Mouse (Mus musculus) liver, embryonic 13.5 days (tissue): ENCODE data around the gene Psat1. TPM values are rescaled to one million over a fixed set of nuclear protein-coding genes. Genes with fewer than 3 reads are reported as not detected.

Experiments
- ATAC-seq: fragments of 200-750 bp; cut with Nextera tagmentation; 2 replicates; pipeline ENCODE4 v1.8.0; 2017; ENCODE audit warnings: low read depth, mild to moderate bottlenecking, moderate number of reproducible peaks, moderate library complexity
- DNase-seq: peaks from one replicate; pipeline ENCODE4 v3.0.0; 2022
- H3K27ac ChIP-seq: fragments of 300-500 bp; sonication (generic); 2 replicates; pipeline ENCODE4 v1.5.1; 2015; ENCODE audit warnings: moderate library complexity, mild to moderate bottlenecking, inconsistent platforms
- H3K27me3 ChIP-seq: fragments of 300-500 bp; sonication (generic); 2 replicates; pipeline ENCODE4 v1.6.1; 2015; ENCODE audit warnings: mild to moderate bottlenecking, inconsistent platforms
- H3K36me3 ChIP-seq: fragments of 300-500 bp; sonication (generic); 2 replicates; pipeline ENCODE4 v1.6.1; 2015; ENCODE audit warnings: mild to moderate bottlenecking, inconsistent platforms
- H3K4me1 ChIP-seq: fragments of 300-500 bp; sonication (generic); replicated peaks from 2 replicates; pipeline ENCODE4 v1.6.1; 2015; ENCODE audit warnings: inconsistent platforms
- H3K4me2 ChIP-seq: fragments of 300-500 bp; sonication (generic); 2 replicates; pipeline ENCODE4 v1.6.1; 2015; ENCODE audit warnings: inconsistent platforms, mild to moderate bottlenecking, moderate library complexity
- H3K4me3 ChIP-seq: fragments of 300-500 bp; sonication (generic); replicated peaks from 2 replicates; pipeline ENCODE4 v1.5.1; 2015; ENCODE audit warnings: mild to moderate bottlenecking, inconsistent platforms
- H3K9ac ChIP-seq: fragments of 300-500 bp; sonication (generic); 2 replicates; pipeline ENCODE4 v1.6.1; 2015; ENCODE audit warnings: mild to moderate bottlenecking, inconsistent platforms
- H3K9me3 ChIP-seq: fragments of 300-500 bp; sonication (generic); replicated peaks from 2 replicates; pipeline ENCODE4 v1.6.1; 2016; ENCODE audit warnings: inconsistent platforms
- WGBS: fragments of 180-500 bp; shearing (Covaris S2); methylation state at CpG from one replicate; pipeline ENCODE4 v1.1.7; 2015; ENCODE audit not compliant: insufficient replicate concordance; 5-methylcytosine and 5-hydroxymethylcytosine counted together
- polyA plus RNA-seq: library from polyadenylated mRNA; unstranded; fragments of >200 nt; fragmentation: Nextera tagmentation; extraction: Ambion mirVana; gene quantifications from 2 replicates; pipeline ENCODE4 v1.2.1, GENCODE M21; 2015

Gene Psat1
- polyA plus RNA-seq, 1 experiment from 2014 or later: 165 TPM

GRCm38 (mm10) chr19:15895681-15896080, 51.5 kb downstream of the Psat1 start:
- Histone ChIP-seq H3K36me3 (no peaks in the 10 kb centered on the region), H3K4me3 (no peak overlapping the region), H3K4me2 (no peak overlapping the region), H3K27me3 (no peaks in the 10 kb centered on the region), H3K27ac (no peak overlapping the region), H3K9me3 (no peaks in the 10 kb centered on the region), H3K4me1 (no peaks in the 10 kb centered on the region), H3K9ac (no peak overlapping the region)
- 72% methylated on average over 3 of the region's 3 CpGs for WGBS
- ATAC-seq (no peak), DNase-seq (no peak)

DNA sequence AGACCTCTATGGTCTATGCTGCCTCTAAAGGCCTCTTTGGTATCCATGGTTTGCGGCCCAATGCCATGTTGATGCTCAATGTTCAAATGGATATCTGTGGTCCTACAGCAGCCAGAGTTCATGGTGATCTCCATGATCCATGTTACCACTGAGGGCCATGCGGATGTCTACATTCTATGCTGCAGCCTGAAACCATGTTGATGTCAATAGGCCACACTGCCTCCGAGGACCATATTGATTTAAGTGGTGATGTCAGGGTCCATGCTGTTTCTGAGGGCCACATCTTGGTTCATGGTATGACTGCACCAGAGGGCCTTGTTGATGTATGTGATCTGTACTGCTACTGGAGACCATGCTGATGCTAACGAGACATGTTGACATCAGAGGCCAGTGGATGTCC, 55.0 kb downstream of the Psat1 start:
- ATAC-seq (no peak), DNase-seq (no peak)
- H3K27ac ChIP-seq: no peak overlapping the region
- H3K9me3 ChIP-seq: no peaks in the 10 kb centered on the region
- no peaks in the 10 kb centered on the region for H3K27me3 ChIP-seq
- 74% methylated on average over 4 of the region's 4 CpGs for WGBS
- H3K4me3 ChIP-seq: no peak overlapping the region
- no peak overlapping the region for H3K4me2 ChIP-seq
- H3K9ac ChIP-seq: no peak overlapping the region
- no peaks in the 10 kb centered on the region for H3K4me1 ChIP-seq
- H3K36me3 ChIP-seq: no peaks in the 10 kb centered on the region

GRCm38 (mm10) chr19:15888466-15888865, 58.7 kb downstream of the Psat1 start:
- Histone ChIP-seq H3K4me2 (no peak overlapping the region), H3K4me1 (peaks cover 6% of the 10 kb centered on the region), H3K27me3 (no peaks in the 10 kb centered on the region), H3K36me3 (no peaks in the 10 kb centered on the region), H3K27ac (no peak overlapping the region), H3K9ac (no peak overlapping the region), H3K9me3 (no peaks in the 10 kb centered on the region), H3K4me3 (no peak overlapping the region)
- DNase-seq (no peak), ATAC-seq (no peak)
- 80% methylated on average over 4 of the region's 4 CpGs for WGBS

DNA sequence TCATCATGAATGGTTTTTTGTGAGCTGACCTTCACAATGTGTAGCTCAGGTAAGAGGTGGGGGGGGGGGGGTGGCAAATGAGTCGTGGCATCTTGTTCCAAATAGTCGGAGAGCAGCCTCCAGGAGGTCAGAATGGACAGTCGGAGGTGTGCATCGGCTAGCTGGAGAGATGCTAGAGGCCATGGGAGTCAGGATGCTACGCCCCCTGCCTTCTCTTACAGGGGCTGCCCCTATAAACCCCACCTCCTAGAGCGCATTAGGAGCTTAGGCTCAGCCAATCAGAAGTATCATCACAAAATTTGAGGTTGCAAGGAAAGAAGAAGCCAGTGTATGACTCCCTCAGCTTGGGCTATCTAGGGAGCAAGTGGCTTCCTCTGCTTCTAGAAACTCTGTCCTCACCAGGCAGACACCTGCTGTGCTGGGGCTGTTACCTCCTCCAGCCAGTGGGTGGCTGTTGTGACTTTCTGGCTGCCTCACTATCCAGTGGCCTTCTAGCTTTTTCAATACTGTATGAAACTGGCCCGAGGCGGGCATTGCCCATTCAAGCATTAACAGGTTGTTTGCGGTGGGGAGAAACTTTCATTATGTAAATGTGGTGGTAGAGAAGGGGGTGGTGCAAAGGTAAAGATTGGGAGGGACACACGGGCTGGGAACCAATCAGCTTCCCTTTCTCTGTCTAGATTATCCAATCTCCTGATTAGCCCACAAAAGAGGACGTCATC, 64.3 kb downstream of the Psat1 start:
- peak overlapping the region; percentile 54 for H3K4me2 ChIP-seq
- H3K9me3 ChIP-seq: no peaks in the 10 kb centered on the region
- 56% methylated on average over 11 of the region's 11 CpGs for WGBS
- no peaks in the 10 kb centered on the region for H3K27me3 ChIP-seq
- no peak overlapping the region for H3K9ac ChIP-seq
- H3K27ac ChIP-seq: no peak overlapping the region
- ATAC-seq (peak; percentile 68), DNase-seq (peak; percentile 3)
- H3K4me3 ChIP-seq: peak overlapping the region; percentile 35
- no peaks in the 10 kb centered on the region for H3K36me3 ChIP-seq
- peaks cover 11% of the 10 kb centered on the region for H3K4me1 ChIP-seq

GRCm38 (mm10) chr19:15880731-15881130, 66.4 kb downstream of the Psat1 start:
- Histone ChIP-seq H3K4me3 (no peak overlapping the region), H3K9ac (no peak overlapping the region), H3K27me3 (no peaks in the 10 kb centered on the region), H3K9me3 (no peaks in the 10 kb centered on the region), H3K4me1 (peaks cover 11% of the 10 kb centered on the region), H3K27ac (no peak overlapping the region), H3K4me2 (no peak overlapping the region), H3K36me3 (no peaks in the 10 kb centered on the region)
- no peak for DNase-seq
- ATAC-seq: no peak
- 69% methylated on average over 8 of the region's 8 CpGs for WGBS

DNA sequence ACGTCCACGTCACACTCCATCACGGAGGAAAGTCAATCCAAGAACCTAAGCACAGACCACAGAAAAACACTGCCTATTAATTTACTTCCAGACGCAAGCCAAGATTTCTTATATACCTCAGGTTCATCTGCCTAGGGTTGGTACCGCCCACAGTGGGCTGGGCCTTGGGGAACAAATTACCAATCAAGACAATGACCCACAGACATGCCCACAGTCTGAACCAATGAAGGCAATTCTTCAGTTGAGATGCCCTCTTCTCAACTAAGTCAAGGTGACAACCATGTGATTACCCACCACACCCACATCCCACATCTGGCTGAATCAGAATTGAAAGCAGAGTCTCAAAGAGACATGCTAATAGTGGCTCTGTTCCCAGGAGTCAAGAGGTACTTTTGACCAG, 67.9 kb downstream of the Psat1 start:
- Histone ChIP-seq H3K9me3 (no peaks in the 10 kb centered on the region), H3K27me3 (no peaks in the 10 kb centered on the region), H3K4me3 (no peak overlapping the region), H3K36me3 (no peaks in the 10 kb centered on the region), H3K4me2 (no peak overlapping the region), H3K9ac (no peak overlapping the region), H3K4me1 (peaks cover 10% of the 10 kb centered on the region), H3K27ac (no peak overlapping the region)
- ATAC-seq (no peak), DNase-seq (no peak)
- 80% methylated on average over 5 of the region's 5 CpGs for WGBS

DNA sequence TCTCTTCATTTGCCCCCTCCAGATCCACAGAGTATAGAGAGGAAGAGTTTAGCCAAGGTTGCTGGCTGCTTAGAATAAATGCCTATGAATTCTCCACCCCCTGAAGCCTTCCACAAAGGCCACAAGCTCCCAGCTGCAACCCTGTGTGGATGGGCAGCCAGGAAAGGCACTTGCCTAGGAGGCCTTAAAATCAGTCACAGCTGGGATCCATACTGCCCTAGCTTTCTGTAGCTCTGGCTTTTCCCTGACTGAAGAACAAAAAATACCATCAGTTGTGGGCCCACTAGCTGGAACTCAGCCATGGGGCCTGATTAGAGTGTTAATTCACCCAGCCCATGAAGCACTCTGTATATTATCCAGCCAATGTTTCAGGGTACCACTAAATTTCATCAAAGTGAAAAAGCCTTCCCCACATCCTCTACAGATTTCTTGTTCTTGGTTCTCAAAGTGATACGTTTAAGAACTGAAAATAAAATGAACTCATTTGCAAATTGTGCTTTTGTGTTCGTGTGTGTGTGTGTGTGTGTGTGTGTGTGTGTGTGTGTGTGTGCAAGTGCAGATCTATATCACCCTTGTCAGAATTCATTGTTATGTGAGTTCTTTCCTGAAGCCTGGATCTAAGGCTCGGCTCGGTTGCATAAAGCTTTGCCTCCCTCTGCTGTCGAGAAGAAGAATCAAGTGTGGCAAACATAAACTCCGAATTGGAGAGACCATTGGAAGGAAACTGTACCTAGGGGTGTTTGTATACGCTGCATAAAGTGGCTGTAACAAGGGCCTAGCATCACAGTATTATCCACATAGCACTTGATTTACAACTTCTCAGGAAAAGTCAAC, 78.1 kb downstream of the Psat1 start:
- Histone ChIP-seq H3K9me3 (no peaks in the 10 kb centered on the region), H3K4me1 (no peaks in the 10 kb centered on the region), H3K27ac (no peak overlapping the region), H3K27me3 (no peaks in the 10 kb centered on the region), H3K4me2 (no peak overlapping the region), H3K4me3 (no peak overlapping the region), H3K9ac (no peak overlapping the region), H3K36me3 (no peaks in the 10 kb centered on the region)
- DNase-seq (no peak), ATAC-seq (no peak)
- whole genome bisulfite sequencing: 23% methylated on average over 7 of the region's 7 CpGs

DNA sequence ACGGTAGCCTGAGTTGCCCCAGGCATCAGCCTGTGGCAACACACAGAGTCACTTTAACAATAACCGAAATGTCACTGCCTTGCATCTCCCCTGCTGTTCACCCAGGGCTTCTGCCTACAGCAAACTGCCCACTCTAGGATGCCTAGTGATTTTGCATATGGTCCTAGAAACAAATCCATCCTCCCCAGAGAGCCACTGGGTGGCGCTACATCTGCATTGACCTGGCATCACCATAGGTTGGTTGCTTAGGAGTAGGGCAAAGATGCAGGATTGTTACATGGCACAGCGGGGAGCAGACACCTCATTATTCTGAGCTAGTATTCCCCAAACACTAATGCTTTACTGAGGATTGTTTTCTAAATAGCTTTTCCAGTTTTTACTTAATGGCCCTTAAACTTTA, 80.3 kb downstream of the Psat1 start:
- H3K9me3 ChIP-seq: no peaks in the 10 kb centered on the region
- no peak for ATAC-seq
- no peaks in the 10 kb centered on the region for H3K4me1 ChIP-seq
- no peak overlapping the region for H3K27ac ChIP-seq
- no peaks in the 10 kb centered on the region for H3K27me3 ChIP-seq
- no peak for DNase-seq
- 62% methylated on average over 4 of the region's 4 CpGs for WGBS
- H3K9ac ChIP-seq: no peak overlapping the region
- no peak overlapping the region for H3K4me3 ChIP-seq
- no peaks in the 10 kb centered on the region for H3K36me3 ChIP-seq
- no peak overlapping the region for H3K4me2 ChIP-seq

DNA sequence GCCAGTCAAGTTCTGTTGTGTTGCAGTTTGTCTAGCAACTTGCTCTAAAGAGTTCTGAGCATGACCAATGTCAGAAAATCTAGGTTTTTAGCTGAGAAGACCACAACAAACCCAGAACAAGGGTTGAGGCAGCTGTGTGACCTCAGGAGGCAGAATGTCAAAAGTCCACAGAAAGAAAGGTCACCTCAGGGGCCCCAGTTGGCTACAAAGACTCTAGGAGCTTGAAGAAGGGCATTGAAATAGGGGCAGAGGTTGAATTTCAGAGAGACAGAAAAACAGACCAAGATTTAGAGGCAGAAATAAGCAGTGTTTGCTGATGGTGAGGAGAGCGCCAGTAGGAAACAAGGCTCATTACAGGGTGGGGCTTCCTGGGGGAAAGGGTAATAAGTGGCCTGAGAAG, 81.0 kb downstream of the Psat1 start:
- 77% methylated on average over 1 of the region's 1 CpGs for WGBS
- no peaks in the 10 kb centered on the region for H3K9me3 ChIP-seq
- no peak for DNase-seq

DNA sequence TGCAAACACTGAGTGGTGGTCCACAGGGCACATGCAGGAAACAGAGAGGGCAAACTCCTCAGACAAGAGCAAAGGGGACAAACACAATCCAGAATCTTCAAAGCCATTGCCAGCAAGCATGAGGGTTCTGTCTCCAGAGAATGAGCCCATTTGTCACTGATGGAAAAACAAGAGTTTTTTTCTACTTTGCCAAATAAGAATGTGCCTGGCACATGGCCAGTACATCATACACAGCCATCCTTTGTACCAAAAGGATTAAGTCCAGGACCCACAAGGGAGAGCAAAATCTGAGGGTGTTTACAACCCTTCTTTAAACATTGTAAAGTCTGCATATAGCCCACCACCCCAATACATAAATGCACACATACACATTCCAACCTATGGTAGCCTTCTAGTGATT, 81.7 kb downstream of the Psat1 start:
- DNase-seq (no peak), ATAC-seq (no peak)
- Histone ChIP-seq H3K9me3 (no peaks in the 10 kb centered on the region), H3K9ac (no peak overlapping the region), H3K27me3 (no peaks in the 10 kb centered on the region), H3K27ac (no peak overlapping the region), H3K36me3 (no peaks in the 10 kb centered on the region), H3K4me1 (no peaks in the 10 kb centered on the region), H3K4me3 (no peak overlapping the region), H3K4me2 (no peak overlapping the region)

More for the DNA sequence above, 81.0 kb downstream of the Psat1 start:
- no peak overlapping the region for H3K4me3 ChIP-seq
- no peak for ATAC-seq
- no peaks in the 10 kb centered on the region for H3K4me1 ChIP-seq
- H3K27me3 ChIP-seq: no peaks in the 10 kb centered on the region
- no peak overlapping the region for H3K4me2 ChIP-seq
- H3K36me3 ChIP-seq: no peaks in the 10 kb centered on the region
- H3K9ac ChIP-seq: no peak overlapping the region
- H3K27ac ChIP-seq: no peak overlapping the region

GRCm38 (mm10) chr19:15864129-15864528, 83.0 kb downstream of the Psat1 start:
- no peak overlapping the region for H3K4me3 ChIP-seq
- no peaks in the 10 kb centered on the region for H3K27me3 ChIP-seq
- H3K9ac ChIP-seq: no peak overlapping the region
- DNase-seq (no peak), ATAC-seq (no peak)
- no peak overlapping the region for H3K27ac ChIP-seq
- 74% methylated on average over 2 of the region's 2 CpGs for WGBS
- H3K4me2 ChIP-seq: no peak overlapping the region
- no peaks in the 10 kb centered on the region for H3K4me1 ChIP-seq
- H3K36me3 ChIP-seq: no peaks in the 10 kb centered on the region
- no peaks in the 10 kb centered on the region for H3K9me3 ChIP-seq

GRCm38 (mm10) chr19:15855379-15855778, 91.8 kb downstream of the Psat1 start:
- Histone ChIP-seq H3K9ac (no peak overlapping the region), H3K9me3 (no peaks in the 10 kb centered on the region), H3K4me1 (peaks cover 3% of the 10 kb centered on the region; the same call in 1 of the 2 replicates), H3K27me3 (no peaks in the 10 kb centered on the region), H3K4me3 (no peak overlapping the region), H3K27ac (no peak overlapping the region), H3K4me2 (no peak overlapping the region), H3K36me3 (no peaks in the 10 kb centered on the region)
- WGBS: 62% methylated on average over 5 of the region's 5 CpGs
- ATAC-seq (no peak), DNase-seq (no peak)
